Comparison of ENCODE assay signal across 7 mouse cellular contexts in genomic region chr9:67077658-67078319, GRCm38 (mm10). TPM values are rescaled to one million over a fixed set of nuclear protein-coding genes. Genes with fewer than 3 reads are reported as not detected.
DNase-seq lines count a peak whose midpoint lies in the region; ATAC-seq lines count a peak whose summit lies in the region.

No protein-coding gene starts in this region.

- H3K4me3 ChIP-seq in midbrain, embryonic 10.5 days = no peak overlapping the region
- H3K4me3 ChIP-seq in midbrain, embryonic 14.5 days (replicated peaks; ENCODE audit: low read depth, low read length) = no peak overlapping the region
- no peak overlapping the region for H3K4me3 ChIP-seq in limb, embryonic 11.5 days (ENCODE audit: low read depth, low read length)
- no peak overlapping the region for H3K4me3 ChIP-seq in midbrain, embryonic 13.5 days (replicated peaks)

- no peaks in the 10 kb centered on the region for H3K9me3 ChIP-seq in midbrain, embryonic 10.5 days (replicated peaks)
- H3K9me3 ChIP-seq in midbrain, embryonic 14.5 days (ENCODE audit: control insufficient read depth, low read length) = no peaks in the 10 kb centered on the region
- H3K9me3 ChIP-seq in limb, embryonic 11.5 days (ENCODE audit: control insufficient read depth, low read length) = no peaks in the 10 kb centered on the region
- H3K9me3 ChIP-seq in midbrain, embryonic 13.5 days = no peaks in the 10 kb centered on the region

- no peak overlapping the region for H3K9ac ChIP-seq in midbrain, embryonic 14.5 days (replicated peaks; ENCODE audit: low read length)
- H3K9ac ChIP-seq in limb, embryonic 11.5 days (ENCODE audit: low read length) = no peak overlapping the region
- no peak overlapping the region for H3K9ac ChIP-seq in midbrain, embryonic 13.5 days (replicated peaks)

- peak; percentile 17 for DNase-seq in midbrain, embryonic 10.5 days (ENCODE audit: low spot score)
- no peak for DNase-seq in midbrain, embryonic 14.5 days
- peak; percentile 45 to 51 for DNase-seq in gastrocnemius, adult 8-10 months (ENCODE audit: low spot score in 2 of 2)
- peak; percentile 67 for DNase-seq in limb, embryonic 11.5 days (ENCODE audit: low spot score)
- no peak for DNase-seq in right cerebral cortex, postnatal 25 days
- DNase-seq in MN1 (ENCODE audit: low spot score) = no peak

- H3K4me1 ChIP-seq in midbrain, embryonic 10.5 days = peaks cover 24% of the 10 kb centered on the region
- H3K4me1 ChIP-seq in midbrain, embryonic 14.5 days (ENCODE audit: control insufficient read depth, insufficient read depth, low read length) = 0 out of 2 replicates have a peak, but pooled peaks cover 7% of the 10 kb centered on the region
- peaks cover 9% of the 10 kb centered on the region; the same call in 1 of the 2 replicates for H3K4me1 ChIP-seq in limb, embryonic 11.5 days (ENCODE audit: control insufficient read depth, insufficient read depth, low read length)
- H3K4me1 ChIP-seq in midbrain, embryonic 13.5 days (replicated peaks) = peaks cover 7% of the 10 kb centered on the region

- H3K27ac ChIP-seq in midbrain, embryonic 10.5 days (replicated peaks) = no peak overlapping the region; the same call in 1 of the 2 replicates
- no peak overlapping the region for H3K27ac ChIP-seq in midbrain, embryonic 14.5 days (replicated peaks; ENCODE audit: low read depth, low read length)
- peak overlapping the region; percentile 38; the same call in 1 of the 2 replicates for H3K27ac ChIP-seq in limb, embryonic 11.5 days (replicated peaks; ENCODE audit: low read depth, low read length)
- H3K27ac ChIP-seq in midbrain, embryonic 13.5 days = no peak overlapping the region

- H3K36me3 ChIP-seq in midbrain, embryonic 10.5 days = no peaks in the 10 kb centered on the region
- H3K36me3 ChIP-seq in midbrain, embryonic 14.5 days (ENCODE audit: control insufficient read depth, insufficient read depth, low read length) = no peaks in the 10 kb centered on the region
- no peaks in the 10 kb centered on the region for H3K36me3 ChIP-seq in limb, embryonic 11.5 days (ENCODE audit: control insufficient read depth, insufficient read depth, low read length)
- no peaks in the 10 kb centered on the region for H3K36me3 ChIP-seq in midbrain, embryonic 13.5 days

- no peak for ATAC-seq in midbrain, embryonic 14.5 days (ENCODE audit: low FRiP score, low TSS enrichment)
- peak; percentile 84 for ATAC-seq in limb, embryonic 11.5 days (ENCODE audit: insufficient number of reproducible peaks, low FRiP score, low TSS enrichment, low read depth)
- ATAC-seq in midbrain, embryonic 13.5 days = no peak

- no peak overlapping the region for H3K4me2 ChIP-seq in midbrain, embryonic 14.5 days (ENCODE audit: low read length)
- H3K4me2 ChIP-seq in limb, embryonic 11.5 days (ENCODE audit: low read depth, severe bottlenecking) = 0 out of 2 replicates have a peak overlapping the region, but pooled peaks have one; percentile 7
- H3K4me2 ChIP-seq in midbrain, embryonic 13.5 days (replicated peaks) = no peak overlapping the region

- 33% methylated on average over 8 of the region's 8 CpGs for WGBS in midbrain, embryonic 10.5 days
- WGBS in midbrain, embryonic 14.5 days = 23% methylated on average over 8 of the region's 8 CpGs
- WGBS in limb, embryonic 11.5 days = 20% methylated on average over 8 of the region's 8 CpGs
- 29% methylated on average over 8 of the region's 8 CpGs for WGBS in midbrain, embryonic 13.5 days

- no peaks in the 10 kb centered on the region for H3K27me3 ChIP-seq in midbrain, embryonic 10.5 days (ENCODE audit: low read depth, poor library complexity, severe bottlenecking)
- no peaks in the 10 kb centered on the region for H3K27me3 ChIP-seq in midbrain, embryonic 14.5 days (ENCODE audit: control insufficient read depth, insufficient read depth, low read length)
- no peaks in the 10 kb centered on the region for H3K27me3 ChIP-seq in limb, embryonic 11.5 days (ENCODE audit: control insufficient read depth, insufficient read depth, low read length)
- H3K27me3 ChIP-seq in midbrain, embryonic 13.5 days = no peaks in the 10 kb centered on the region

RNA-seq across cellular contexts. Expression of gene Tpm1, which starts 28.6 kb away (rescaled TPM):
- polyA plus RNA-seq in midbrain, embryonic 10.5 days (2016; fragmentation: Nextera tagmentation; extraction: Ambion mirVana) = 263 and 275 TPM in 2 replicates
- 96.7 and 124 TPM in 2 replicates for polyA plus RNA-seq in midbrain, embryonic 14.5 days (2014; fragmentation: Nextera tagmentation; extraction: Ambion mirVana)
- over 10,000 TPM; 24,112 to 28,307 (median 24,365) TPM for total RNA-seq in gastrocnemius, adult 8-10 months (2022)
- polyA plus RNA-seq in limb, embryonic 11.5 days (2014; fragmentation: Nextera tagmentation; extraction: Ambion mirVana) = 395 and 414 TPM in 2 replicates
- 115 and 118 TPM in 2 replicates for polyA plus RNA-seq in midbrain, embryonic 13.5 days (2015; fragmentation: Nextera tagmentation; extraction: Ambion mirVana)

Comparison
In these comparisons a context has a peak if more than half of its experiments do, and no peak if none do; other contexts are left out.
1. DNase-seq: peak in midbrain, embryonic 10.5 days (single experiment), gastrocnemius, adult 8-10 months (2 of 2) and limb, embryonic 11.5 days (single experiment); none in midbrain, embryonic 14.5 days (single experiment), right cerebral cortex, postnatal 25 days (single experiment) and MN1 (single experiment).